Mouse (Mus musculus): ENCODE measurements around the gene Src. TPM values are rescaled to one million over a fixed set of nuclear protein-coding genes. Genes with fewer than 3 reads are reported as not detected.
"Not testable (repeated sequence)": the region's sequence is repeated elsewhere in the genome, so short reads cannot be mapped to it uniquely, and the experiment has no call there.

Gene Src
- total RNA-seq, 4 experiments from 2014 or later = 18.3 to 32.9 (median 24.8) TPM

- DNase-seq = peak; percentile 34
Observed at GRCm38 (mm10) chr2:157479858-157480568, 61.8 kb downstream of the Src start.

GRCm38 (mm10) chr2:157482729-157483128 lies 64.5 kb downstream of the Src start:
- no peak for DNase-seq

- not testable (repeated sequence) for DNase-seq
Observed at GRCm38 (mm10) chr2:157486559-157486958, 68.3 kb downstream of the Src start.

DNA sequence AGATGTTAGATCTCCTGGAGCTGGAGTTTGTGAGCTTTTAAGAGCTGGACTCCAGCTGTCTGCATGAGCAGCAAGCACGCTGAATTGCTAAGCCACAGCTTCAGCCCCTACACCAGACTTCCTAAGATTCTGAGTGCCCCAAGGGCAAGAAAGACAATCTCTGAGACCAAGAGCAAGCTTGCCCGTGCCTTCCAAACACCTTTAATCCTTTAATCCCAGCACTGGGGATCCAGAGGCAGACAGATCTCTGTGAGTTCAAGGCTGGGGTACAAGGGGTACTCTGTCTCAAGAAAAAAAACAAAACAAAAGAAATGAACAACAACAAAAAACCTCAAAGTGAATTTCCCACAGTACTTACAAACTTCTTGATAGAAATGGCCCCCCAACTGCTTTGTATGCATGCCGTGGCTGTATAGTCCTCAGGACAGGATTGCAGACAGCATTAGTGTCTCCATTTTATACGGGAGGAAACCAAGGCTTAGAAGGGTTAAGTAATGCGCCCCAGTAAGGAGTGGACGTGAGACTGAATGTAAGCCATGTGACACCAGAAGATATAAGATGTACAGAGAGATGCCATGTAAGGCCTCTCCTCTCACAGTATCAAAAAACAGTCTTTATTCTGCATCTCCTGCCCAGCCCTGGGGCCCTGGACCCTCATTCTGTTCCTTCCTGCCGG lies 68.9 kb downstream of the Src start:
- DNase-seq = no peak

GRCm38 (mm10) chr2:157487733-157488175 lies 69.5 kb downstream of the Src start:
- no peak for DNase-seq

GRCm38 (mm10) chr2:157493240-157493639 lies 75.0 kb downstream of the Src start:
- DNase-seq = no peak

DNA sequence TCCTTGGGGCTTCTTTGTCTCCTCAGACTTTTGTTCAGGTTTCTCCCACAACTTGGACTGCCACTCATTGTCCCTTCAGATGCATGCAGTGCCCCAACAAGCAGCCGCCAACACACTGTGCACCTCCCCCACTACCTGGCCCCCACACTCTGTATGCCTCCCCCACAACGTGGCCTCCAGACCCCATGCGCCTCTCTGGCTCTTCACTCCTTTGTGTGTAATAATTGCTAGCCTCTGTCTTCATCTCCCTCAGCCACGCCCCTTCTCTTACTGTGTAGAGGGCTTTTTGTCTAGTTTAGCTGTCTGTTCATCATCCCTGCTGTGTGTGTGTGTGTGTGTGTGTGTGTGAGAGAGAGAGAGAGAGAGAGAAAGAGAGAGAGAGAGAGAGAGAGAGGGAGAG lies 80.3 kb downstream of the Src start:
- DNase-seq = no peak

GRCm38 (mm10) chr2:157500364-157500763 lies 82.1 kb downstream of the Src start:
- no peak for DNase-seq

- DNase-seq = no peak
Observed at GRCm38 (mm10) chr2:157501324-157501723, 83.1 kb downstream of the Src start.

DNA sequence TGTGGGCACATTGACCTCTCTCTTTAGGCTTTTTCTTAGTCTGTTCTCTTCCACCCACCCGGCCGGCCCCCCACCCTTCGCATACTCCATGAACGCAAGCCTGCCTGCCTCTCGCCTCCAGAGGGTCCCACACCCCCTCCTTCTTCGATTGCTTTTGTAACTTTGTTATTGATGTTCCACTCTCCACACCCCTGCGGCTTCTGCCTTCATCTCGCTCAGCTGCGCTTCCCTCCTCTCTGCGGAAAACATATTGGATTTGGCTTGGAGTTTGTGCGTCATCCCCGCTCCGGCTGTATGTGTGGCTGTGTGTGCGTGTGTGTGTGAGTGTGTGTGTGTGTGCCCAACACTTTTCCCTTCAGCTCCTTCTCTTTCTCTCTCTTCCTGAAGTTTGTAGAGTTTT lies 88.5 kb downstream of the Src start:
- no peak for DNase-seq

- peak; percentile 58 for DNase-seq
Observed at GRCm38 (mm10) chr2:157509182-157509581, 90.9 kb downstream of the Src start.

DNA sequence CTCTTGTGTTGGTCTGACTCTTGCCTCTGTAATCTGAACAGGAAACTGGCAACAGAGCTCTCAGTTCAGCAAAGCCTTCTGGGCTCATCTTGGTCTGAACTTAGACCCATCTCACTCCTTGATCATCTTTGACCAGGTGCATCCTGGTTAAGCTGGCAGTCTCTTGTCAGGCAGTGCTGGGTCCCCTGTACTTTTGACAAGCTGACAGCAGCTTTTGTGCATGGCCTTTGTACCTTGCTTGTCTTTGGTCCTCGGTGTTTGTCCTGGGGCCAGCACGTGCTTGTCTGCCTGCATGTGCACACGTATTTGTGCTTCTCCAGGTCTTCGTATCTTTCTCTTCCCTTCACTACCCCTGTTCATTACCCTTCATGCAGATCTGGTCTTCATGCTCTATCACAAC lies 91.8 kb downstream of the Src start:
- DNase-seq = no peak

- DNase-seq = no peak
Observed at GRCm38 (mm10) chr2:157512859-157513258, 94.6 kb downstream of the Src start.

DNA sequence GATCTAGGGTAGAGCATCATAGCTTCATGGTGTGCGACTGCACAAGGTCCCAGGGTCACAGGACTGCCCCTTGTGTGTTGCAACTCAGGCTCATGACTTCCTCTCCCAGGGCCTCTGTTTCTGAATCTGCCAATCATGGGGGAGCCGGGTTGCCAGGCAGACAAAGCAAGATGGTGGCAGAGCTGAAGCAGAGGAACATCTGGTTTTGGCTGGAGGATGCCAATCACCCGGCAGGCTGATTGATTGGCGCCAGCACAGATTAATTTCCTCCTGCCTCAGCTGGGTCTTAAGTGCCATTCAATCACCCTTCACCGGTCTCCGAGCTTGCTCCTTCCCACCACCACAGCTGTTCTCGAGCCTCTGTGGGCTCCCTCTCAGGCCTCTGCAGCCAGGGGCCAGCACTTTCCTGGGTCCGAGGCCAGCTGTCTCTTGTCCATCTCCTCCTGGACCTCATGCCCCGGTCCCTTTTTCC lies 95.5 kb downstream of the Src start:
- no peak for DNase-seq

- DNase-seq = no peak
Observed at GRCm38 (mm10) chr2:157514353-157514752, 96.1 kb downstream of the Src start.

DNA sequence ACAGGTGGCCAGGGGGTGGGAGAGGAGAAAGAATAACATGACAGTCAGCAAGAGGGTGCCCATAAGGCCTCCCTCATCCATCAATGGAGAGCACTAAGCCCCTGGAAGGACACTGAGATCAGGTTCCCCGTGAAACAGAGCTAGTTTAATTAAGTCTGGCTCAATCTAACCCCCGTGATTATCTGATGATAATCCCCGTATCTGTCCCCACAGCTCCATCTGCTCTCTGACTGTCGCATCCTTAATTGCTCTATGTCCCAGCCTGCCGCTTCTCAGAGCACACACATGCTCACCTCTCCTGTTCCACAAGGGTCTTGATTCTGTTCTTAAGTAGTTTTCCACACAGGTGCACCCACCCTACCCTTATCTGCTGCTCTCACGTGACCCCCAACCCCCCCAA lies 99.3 kb downstream of the Src start:
- DNase-seq = no peak

DNA sequence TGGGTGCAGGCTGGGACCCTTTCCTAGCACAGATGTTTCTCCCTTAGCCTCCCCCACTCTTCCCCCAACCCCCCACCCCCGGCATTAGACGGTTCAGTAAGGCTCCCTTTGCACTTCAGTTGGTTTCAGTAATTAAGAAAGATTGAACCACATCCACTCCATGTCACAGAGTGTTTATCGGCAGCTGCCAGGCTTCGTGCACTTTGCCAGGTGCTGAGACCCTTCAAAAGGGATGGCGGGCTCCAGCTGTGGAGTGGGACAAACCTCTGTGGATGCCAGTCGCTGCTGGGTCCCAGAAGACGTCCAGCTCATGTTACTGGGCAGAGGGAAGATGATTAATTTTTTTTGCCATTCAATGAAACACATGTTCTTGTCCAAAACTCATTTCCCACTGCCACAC lies 100.2 kb downstream of the Src start:
- DNase-seq = no peak

- DNase-seq = no peak
Observed at GRCm38 (mm10) chr2:157519452-157519851, 101.2 kb downstream of the Src start.

DNA sequence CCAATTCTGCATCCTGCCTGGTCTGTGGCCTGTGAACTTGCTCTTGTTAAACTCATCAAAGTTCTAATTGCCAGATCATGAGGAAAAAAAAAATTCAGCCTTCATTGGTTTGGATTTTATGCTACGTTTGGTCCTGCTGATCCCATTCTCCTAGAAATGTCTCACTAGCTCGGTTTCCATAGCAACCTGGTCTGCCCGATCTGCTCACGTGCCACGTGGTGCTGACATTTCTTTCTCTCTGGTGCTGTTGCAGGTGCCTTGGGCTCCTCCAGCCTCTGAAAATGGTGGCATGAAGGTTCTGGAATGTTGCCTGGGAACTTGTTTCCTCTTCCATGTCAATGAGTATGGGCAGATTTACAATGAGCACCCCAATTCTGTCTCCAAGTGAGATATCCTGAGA lies 102.3 kb downstream of the Src start:
- DNase-seq = no peak

Other genes starting within 250 kb of the Src start
- gene Rbl1, start 213.9 kb upstream of the Src start, total RNA-seq (2022) = 1 to 10 TPM; 3.6 to 6.1 (median 5.2) TPM
- 100 to 1,000 TPM; 315 to 330 (median 326) TPM for gene Rpn2, start 139.4 kb upstream of the Src start, total RNA-seq (2022)
- under 1 TPM; 0.17 to 0.89 (median 0.31) TPM for gene Mroh8, start 138.9 kb upstream of the Src start, total RNA-seq (2022)
- gene Ghrh, start 70.9 kb upstream of the Src start, total RNA-seq (2022) = not detected
- 10 to 100 TPM; 36.3 to 40.3 (median 36.5) TPM for gene Manbal, start 50.9 kb upstream of the Src start, total RNA-seq (2022)
- 100 to 1,000 TPM in 2 of 4 experiments, 10 to 100 TPM in 2; 42.5 to 190 (median 123) TPM for gene Nnat, start 141.6 kb downstream of the Src start, total RNA-seq (2022)
- gene Blcap, start 152.8 kb downstream of the Src start, total RNA-seq (2022) = 10 to 100 TPM; 81.0 to 96.7 (median 91.6) TPM

Data from adrenal gland, adult 8-10 months (tissue).